Mouse (Mus musculus): ENCODE results near the gene Pts.

Gene Pts

DNA sequence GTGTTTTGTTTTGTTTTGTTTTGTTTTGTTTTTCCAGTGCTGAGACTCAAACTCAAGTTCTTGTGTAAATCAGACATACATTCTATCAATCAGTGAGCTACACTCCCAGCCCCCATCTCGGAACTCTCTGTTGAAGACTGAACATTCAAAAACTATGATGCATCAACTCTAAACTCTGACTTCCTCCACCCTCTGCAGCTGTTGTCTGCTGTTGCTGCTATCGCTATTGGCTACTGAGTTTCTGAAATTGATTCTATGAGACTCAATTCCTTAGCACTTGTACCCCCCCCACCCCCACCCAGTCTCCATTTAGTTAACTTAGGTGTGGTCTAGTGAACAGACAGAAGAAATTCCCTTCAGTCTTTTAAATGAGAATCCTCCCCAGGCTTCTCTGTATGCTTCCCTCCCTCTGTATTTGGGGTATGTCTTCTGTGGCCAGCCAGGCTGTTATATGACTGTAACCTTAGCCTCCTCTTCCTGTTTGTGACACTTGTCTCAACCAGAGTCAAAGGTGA, 36.9 kb downstream of the Pts start:
- no peak for DNase-seq (ENCODE audit: low read depth, low spot score)

- DNase-seq (ENCODE audit: low read depth, low spot score), result no peak
These were observed 37.7 kb downstream of the Pts start for GRCm38 (mm10) chr9:50490836-50491235.

GRCm38 (mm10) chr9:50485521-50485920, 43.0 kb downstream of the Pts start:
- DNase-seq (ENCODE audit: low read depth, low spot score), result no peak

- no peak for DNase-seq (ENCODE audit: low read depth, low spot score)
These were observed 45.8 kb downstream of the Pts start for GRCm38 (mm10) chr9:50482743-50483142.

- no peak for DNase-seq (ENCODE audit: low read depth, low spot score)
These were observed 49.0 kb downstream of the Pts start for GRCm38 (mm10) chr9:50479476-50479875.

- DNase-seq (ENCODE audit: low read depth, low spot score), result no peak
These were observed 49.7 kb downstream of the Pts start for GRCm38 (mm10) chr9:50478826-50479225.

DNA sequence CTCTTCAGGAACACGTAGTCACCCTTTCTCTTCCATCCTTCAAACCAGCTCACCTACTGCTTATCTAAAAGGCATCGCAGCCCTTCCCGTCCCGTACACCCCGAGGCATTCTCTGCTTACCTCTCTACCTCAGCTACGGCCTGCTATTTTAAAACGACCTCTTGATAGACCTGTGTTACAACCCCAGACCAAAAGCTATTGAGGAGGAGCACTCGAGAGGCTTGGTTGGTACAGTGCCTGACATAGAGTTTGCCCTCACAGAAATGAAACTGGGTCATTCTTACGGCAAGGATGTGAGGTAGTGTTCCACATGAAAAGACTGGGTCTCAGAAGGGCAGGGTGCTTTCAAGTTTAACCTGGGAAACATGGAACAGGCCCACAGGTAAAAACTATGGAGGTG, 51.3 kb downstream of the Pts start:
- DNase-seq (ENCODE audit: low read depth, low spot score), result no peak

DNA sequence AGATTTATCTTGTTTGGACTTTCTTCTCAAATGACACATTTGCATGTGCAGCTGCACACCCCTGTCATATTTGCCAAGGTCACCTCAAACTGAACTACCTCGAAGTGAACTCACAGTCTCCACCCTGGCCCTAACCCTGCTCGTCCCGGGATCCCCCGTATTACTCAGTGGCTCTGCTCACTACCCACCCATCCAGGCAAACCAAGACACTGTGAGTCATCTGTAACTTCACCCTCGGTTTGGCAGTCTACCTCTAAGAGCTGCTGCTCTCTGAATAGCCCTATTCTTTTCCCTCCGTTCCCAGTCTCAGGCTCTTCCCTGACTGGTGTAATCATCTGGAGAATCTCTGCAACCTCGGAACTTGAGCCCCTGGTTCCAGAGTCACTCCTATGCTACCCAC, 51.9 kb downstream of the Pts start:
- DNase-seq (ENCODE audit: low read depth, low spot score), result no peak

DNA sequence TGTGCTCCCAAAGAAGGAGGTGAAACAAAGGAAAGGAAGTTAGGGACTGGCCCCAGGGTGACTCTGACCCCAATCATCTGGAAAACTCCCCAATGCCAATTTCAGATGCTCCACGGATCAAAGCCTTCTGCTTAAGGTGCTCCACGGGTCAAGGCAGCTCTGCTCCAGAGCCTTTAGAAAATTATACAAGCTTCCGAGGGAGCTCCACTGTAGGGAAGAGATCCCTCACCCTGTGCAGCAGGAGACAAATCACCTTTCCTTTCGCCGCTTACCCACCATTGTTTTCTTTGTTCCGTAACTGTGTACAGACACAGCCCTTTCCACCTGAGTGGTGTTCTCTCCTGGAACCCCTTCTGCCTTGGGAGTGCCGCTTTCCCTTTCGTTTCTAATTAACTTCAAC, 52.8 kb downstream of the Pts start:
- DNase-seq (ENCODE audit: low read depth, low spot score), result no peak

GRCm38 (mm10) chr9:50475318-50475717, 53.2 kb downstream of the Pts start:
- DNase-seq (ENCODE audit: low read depth, low spot score), result no peak

Data from retina, adult 2 months (tissue).